Mouse (Mus musculus): ENCODE results near the gene D10Jhu81e.
"Not testable (repeated sequence)": the region's sequence is repeated elsewhere in the genome, so short reads cannot be mapped to it uniquely, and the experiment has no call there.

The D10Jhu81e gene

GRCm38 (mm10) chr10:78129423-78129822, 40.2 kb downstream of the D10Jhu81e start:
- no peak for DNase-seq

- no peak for DNase-seq
Observed at GRCm38 (mm10) chr10:78128647-78129046, 40.9 kb downstream of the D10Jhu81e start.

GRCm38 (mm10) chr10:78127931-78128330, 41.7 kb downstream of the D10Jhu81e start:
- no peak for DNase-seq

GRCm38 (mm10) chr10:78127046-78127870, 42.3 kb downstream of the D10Jhu81e start:
- no peak for DNase-seq

- no peak for DNase-seq
Observed at GRCm38 (mm10) chr10:78126311-78126710, 43.3 kb downstream of the D10Jhu81e start.

GRCm38 (mm10) chr10:78125061-78125460, 44.5 kb downstream of the D10Jhu81e start:
- not testable (repeated sequence) for DNase-seq

- DNase-seq, result not testable (repeated sequence)
Observed at GRCm38 (mm10) chr10:78124137-78124536, 45.4 kb downstream of the D10Jhu81e start.

GRCm38 (mm10) chr10:78119422-78119821, 50.2 kb downstream of the D10Jhu81e start:
- no peak for DNase-seq

- no peak for DNase-seq
Observed at GRCm38 (mm10) chr10:78115153-78115552, 54.4 kb downstream of the D10Jhu81e start.

GRCm38 (mm10) chr10:78114521-78115092, 55.0 kb downstream of the D10Jhu81e start:
- no peak for DNase-seq

All from right cerebral cortex, postnatal 25 days (tissue).